Mouse (Mus musculus) lung, adult 10 weeks (tissue): ENCODE measurements around the gene Angptl3. TPM values are rescaled to one million over a fixed set of nuclear protein-coding genes. Genes with fewer than 3 reads are reported as not detected.

Experiments used
- polyA plus RNA-seq: library from polyadenylated mRNA; stranded (reverse); fragments of 350-450 nt; fragmentation: Illumina TruSeq; extraction: RNeasy Lipid Tissue Mini Kit (QIAGEN cat#74804); gene quantifications from one replicate; pipeline ENCODE4 v1.2.3, GENCODE M21; 2014; ENCODE audit warnings: low read depth, low replicate concordance; ENCODE audit not compliant: insufficient read depth

The Angptl3 gene
- 0.40 TPM for polyA plus RNA-seq

GRCm38 (mm10) chr4:99030686-99031085 is at the start of gene Angptl3:
Angptl3 (plus strand) TSS chr4:99030954.

Other genes starting within 250 kb of the Angptl3 start
- gene Kank4, start 213.4 kb upstream of the Angptl3 start, polyA plus RNA-seq = 4.4 TPM
- not detected for gene I0C0044D17Rik, start 207.1 kb upstream of the Angptl3 start, polyA plus RNA-seq
- gene Usp1, start 107.1 kb upstream of the Angptl3 start, polyA plus RNA-seq = 16.1 TPM
- gene Dock7, start 90.0 kb downstream of the Angptl3 start, polyA plus RNA-seq = 23.7 TPM
- gene Atg4c, start 163.0 kb downstream of the Angptl3 start, polyA plus RNA-seq = 5.4 TPM